Mouse (Mus musculus) forebrain, embryonic 10.5 days (tissue): ENCODE results near the gene Gsk3a. TPM values are rescaled to one million over a fixed set of nuclear protein-coding genes. Genes with fewer than 3 reads are reported as not detected.

Experiments
- DNase-seq: peaks from one replicate; pipeline ENCODE4 v3.0.0-alpha.2; 2017; ENCODE audit warnings: low spot score; ENCODE audit errors: extremely low spot score
- H3K27ac ChIP-seq: fragments of 300-500 bp; sonication (generic); 2 replicates; pipeline ENCODE4 v1.5.1; 2016; ENCODE audit warnings: mild to moderate bottlenecking
- H3K27me3 ChIP-seq: fragments of 300-500 bp; sonication (generic); 2 replicates; pipeline ENCODE4 v1.6.1; 2016; ENCODE audit warnings: mild to moderate bottlenecking; ENCODE audit not compliant: poor library complexity, severe bottlenecking
- H3K36me3 ChIP-seq: fragments of 300-500 bp; sonication (generic); replicated peaks from 2 replicates; pipeline ENCODE4 v1.6.1; 2016; ENCODE audit warnings: mild to moderate bottlenecking, moderate library complexity
- H3K4me1 ChIP-seq: fragments of 300-500 bp; sonication (generic); 2 replicates; pipeline ENCODE4 v1.6.1; 2016
- H3K4me3 ChIP-seq: fragments of 300-500 bp; sonication (generic); 2 replicates; pipeline ENCODE4 v1.5.1; 2016; ENCODE audit warnings: mild to moderate bottlenecking, moderate library complexity
- H3K9me3 ChIP-seq: fragments of 300-500 bp; sonication (generic); 2 replicates; pipeline ENCODE4 v1.6.1; 2016; ENCODE audit warnings: mild to moderate bottlenecking, moderate library complexity
- WGBS: fragments of 180-500 bp; shearing (Covaris S2); methylation state at CpG from one replicate; pipeline ENCODE4 v1.1.7; 2016; 5-methylcytosine and 5-hydroxymethylcytosine counted together
- polyA plus RNA-seq: library from polyadenylated mRNA; unstranded; fragments of >200 nt; fragmentation: Nextera tagmentation; extraction: Ambion mirVana; gene quantifications from 2 replicates; pipeline ENCODE4 v1.2.1, GENCODE M21; 2016

The Gsk3a gene
- polyA plus RNA-seq, 1 experiment from 2014 or later, result 10.7 TPM

DNA sequence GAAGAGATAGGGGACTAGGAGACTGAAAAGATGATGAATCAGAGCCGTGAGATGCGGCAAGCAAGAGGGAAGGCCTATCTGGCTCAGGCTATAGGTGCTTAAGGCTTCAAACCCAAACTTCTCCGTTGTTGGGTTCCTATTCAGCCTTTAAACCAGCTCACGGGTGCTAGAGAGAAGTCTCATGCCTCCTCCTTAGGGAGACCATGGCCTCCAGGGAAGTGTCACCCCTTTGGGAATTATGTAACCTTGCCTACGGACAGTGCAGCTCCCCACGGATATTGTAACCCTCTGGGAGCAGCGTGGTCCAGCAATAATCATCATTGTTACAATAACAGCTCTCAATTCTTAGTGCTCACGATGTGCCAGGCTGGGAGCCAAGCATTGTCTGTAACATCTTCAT, 14.2 kb upstream of the Gsk3a start:
- no peaks in the 10 kb centered on the region for H3K9me3 ChIP-seq
- peaks cover 43% of the 10 kb centered on the region for H3K4me1 ChIP-seq
- H3K4me3 ChIP-seq, result peak overlapping the region; percentile 98
- H3K36me3 ChIP-seq, result peaks cover 8% of the 10 kb centered on the region
- 18% methylated on average over 8 of the region's 8 CpGs for WGBS
- no peaks in the 10 kb centered on the region for H3K27me3 ChIP-seq
- DNase-seq, result no peak
- H3K27ac ChIP-seq, result peak overlapping the region; percentile 98

DNA sequence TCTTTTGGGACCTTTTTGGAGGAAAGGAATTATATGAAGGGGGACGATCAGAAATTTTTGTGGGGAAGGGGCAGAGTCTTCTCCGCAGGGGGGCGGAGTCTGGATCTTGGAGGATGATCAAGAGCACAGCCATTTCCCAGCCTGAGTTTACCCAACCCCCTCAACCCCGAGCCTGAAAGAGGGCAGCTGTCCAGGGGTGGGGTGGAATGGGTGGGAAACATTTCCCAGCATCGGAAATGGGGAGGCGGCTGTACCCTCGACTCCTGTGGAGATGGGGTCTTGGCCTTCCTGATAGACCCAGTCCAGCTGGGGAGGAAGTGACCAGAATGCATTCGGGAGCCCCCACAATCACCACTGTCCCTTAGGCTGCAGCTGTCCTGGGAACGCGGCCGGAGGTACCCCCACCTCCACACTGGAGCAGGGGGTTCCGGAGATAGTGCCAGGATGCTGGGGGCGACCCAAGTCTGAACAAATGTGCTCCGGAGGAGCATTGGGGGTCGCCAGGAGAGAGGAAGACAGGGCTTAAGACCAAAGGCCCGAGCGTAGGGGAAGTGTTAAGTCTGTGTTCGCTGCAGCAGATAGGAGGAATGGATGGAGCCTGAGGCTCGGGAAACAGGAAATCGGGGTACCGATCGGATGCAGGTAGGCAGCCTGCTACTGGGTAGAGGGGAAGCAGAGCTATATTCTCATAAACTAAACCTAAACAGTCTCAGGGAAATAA, 13.6 kb upstream of the Gsk3a start:
- Histone ChIP-seq H3K27ac (peak overlapping the region; percentile 98), H3K9me3 (no peaks in the 10 kb centered on the region), H3K4me3 (peak overlapping the region; percentile 98), H3K27me3 (no peaks in the 10 kb centered on the region), H3K4me1 (peaks cover 48% of the 10 kb centered on the region), H3K36me3 (peaks cover 14% of the 10 kb centered on the region)
- 2% methylated on average over 22 of the region's 22 CpGs for WGBS
- peak; percentile 41 for DNase-seq

DNA sequence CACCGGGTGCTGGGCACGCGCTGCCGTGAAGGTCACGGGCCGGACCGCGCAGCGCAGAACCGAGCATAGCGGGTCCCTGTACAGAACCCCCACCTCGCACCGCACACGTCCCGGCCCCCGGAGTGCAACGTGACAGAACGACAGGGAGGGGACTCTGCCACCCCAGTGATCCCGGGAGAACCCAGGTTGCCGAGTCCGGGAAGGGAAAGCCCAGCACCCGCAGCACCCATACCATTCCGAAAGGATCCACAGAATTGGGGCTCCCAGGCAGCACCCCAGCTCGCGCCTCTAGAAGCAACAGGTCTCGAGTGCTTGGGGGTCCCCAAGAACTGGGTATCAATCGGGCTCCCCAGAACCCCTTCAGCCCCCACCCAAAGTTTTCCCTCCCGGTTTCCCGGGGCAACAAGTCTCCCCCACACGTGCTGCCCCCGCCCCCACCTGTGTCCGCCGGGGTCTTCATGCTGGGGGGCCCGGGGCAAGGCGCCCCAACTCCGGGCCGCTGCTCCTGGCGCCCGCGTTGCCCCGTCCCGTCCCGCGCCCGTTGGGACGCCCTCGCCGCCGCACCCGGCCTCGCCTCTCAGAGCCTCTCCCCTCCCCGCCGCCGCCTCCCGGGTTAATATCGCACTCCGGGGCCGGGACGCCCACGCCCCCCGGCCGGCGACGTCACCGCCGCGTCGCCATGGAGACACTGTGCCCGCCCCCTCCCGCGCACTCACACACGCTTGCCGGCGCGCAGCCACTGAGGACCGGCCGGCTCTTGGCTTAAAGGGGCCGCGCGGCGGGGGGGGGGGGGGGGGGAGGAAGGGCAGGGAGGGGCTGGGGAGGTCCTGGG, 12.7 kb upstream of the Gsk3a start, which contains the start of gene Erf:
Erf (minus strand) TSS at position 621 of the 832 bp plus-strand sequence.
- Histone ChIP-seq H3K4me1 (peaks cover 54% of the 10 kb centered on the region), H3K27ac (peak within 1 kb of the TSS; percentile 98), H3K9me3 (no peaks in the 10 kb centered on the region), H3K4me3 (peak within 1 kb of the TSS; percentile 98), H3K27me3 (no peaks in the 10 kb centered on the region), H3K36me3 (peaks cover 23% of the 10 kb centered on the region)
- under 1% methylated on average over 65 of the region's 81 CpGs for WGBS
- peak; percentile 95 for DNase-seq

DNA sequence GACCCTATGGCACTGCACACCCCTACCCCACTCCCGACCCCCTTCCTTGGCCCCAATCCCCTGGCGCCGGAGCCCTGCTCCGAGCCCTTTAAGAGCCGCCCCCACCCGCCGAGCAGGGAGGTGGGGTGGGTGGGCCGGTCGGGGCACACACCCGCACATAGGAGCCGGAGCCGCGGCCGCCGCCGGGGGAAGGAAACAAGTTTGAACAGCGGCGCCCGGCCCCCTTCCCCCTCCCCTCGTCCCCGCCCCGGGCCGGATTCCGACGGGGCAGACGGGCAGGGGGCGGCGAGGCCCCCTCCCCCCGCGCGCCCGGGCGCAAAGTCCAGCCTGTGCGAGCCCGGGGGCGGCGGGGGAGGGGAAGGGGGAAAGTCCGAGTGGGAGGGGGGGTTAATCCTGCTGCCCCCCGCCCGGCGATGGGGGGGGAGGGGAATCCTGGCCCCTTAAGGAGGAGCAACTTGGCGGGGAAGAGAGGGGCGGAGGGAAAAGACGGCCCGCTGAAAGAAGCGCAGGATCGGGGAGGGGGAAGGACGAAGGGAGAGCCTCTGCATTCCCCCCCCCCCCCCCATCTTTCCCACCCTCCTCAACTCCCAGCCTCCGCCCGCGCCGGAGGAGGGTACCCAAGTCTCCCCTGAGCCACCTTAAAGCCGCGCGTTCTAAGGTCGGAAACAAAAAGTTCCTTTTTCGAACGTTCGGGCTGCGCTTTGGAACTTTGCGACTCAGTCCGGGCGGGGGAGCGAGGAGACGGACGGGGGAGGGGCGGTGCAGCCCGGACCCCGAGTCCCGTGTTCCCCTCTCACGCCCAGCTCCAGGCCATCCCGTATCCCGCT, 11.9 kb upstream of the Gsk3a start:
- Histone ChIP-seq H3K27ac (peak overlapping the region; percentile 98), H3K9me3 (no peaks in the 10 kb centered on the region), H3K4me3 (peak overlapping the region; percentile 98), H3K36me3 (peaks cover 31% of the 10 kb centered on the region), H3K27me3 (no peaks in the 10 kb centered on the region), H3K4me1 (peaks cover 61% of the 10 kb centered on the region)
- DNase-seq, result peak; percentile 82
- WGBS, result under 1% methylated on average over 62 of the region's 73 CpGs

DNA sequence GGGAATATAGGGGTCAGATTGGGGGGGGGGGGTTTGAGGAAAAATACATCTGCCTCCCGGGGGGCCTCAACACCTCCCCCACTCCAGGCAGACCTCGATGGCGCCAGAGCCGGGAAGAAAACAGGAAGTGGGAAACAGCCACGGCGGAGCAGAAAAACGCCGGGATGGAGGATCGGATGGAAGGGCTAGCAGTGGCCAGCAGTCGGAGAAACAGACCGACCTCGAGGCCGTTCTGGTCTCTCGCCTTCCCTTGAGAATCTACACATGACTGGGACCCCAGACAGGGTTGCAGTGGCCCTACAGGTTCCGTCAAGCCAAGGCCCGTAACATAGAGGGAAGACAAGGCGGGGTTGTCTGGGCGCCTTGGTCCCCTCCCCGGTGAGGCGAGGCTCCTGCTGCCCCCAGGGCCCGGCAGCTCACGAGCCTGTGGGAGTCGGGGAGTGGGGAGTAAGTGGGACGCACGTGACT, 11.2 kb upstream of the Gsk3a start:
- Histone ChIP-seq H3K27ac (peak overlapping the region; percentile 98), H3K9me3 (no peaks in the 10 kb centered on the region), H3K4me1 (peaks cover 62% of the 10 kb centered on the region), H3K4me3 (peak overlapping the region; percentile 98), H3K27me3 (no peaks in the 10 kb centered on the region), H3K36me3 (peaks cover 38% of the 10 kb centered on the region)
- DNase-seq, result no peak
- under 1% methylated on average over 25 of the region's 25 CpGs for WGBS

DNA sequence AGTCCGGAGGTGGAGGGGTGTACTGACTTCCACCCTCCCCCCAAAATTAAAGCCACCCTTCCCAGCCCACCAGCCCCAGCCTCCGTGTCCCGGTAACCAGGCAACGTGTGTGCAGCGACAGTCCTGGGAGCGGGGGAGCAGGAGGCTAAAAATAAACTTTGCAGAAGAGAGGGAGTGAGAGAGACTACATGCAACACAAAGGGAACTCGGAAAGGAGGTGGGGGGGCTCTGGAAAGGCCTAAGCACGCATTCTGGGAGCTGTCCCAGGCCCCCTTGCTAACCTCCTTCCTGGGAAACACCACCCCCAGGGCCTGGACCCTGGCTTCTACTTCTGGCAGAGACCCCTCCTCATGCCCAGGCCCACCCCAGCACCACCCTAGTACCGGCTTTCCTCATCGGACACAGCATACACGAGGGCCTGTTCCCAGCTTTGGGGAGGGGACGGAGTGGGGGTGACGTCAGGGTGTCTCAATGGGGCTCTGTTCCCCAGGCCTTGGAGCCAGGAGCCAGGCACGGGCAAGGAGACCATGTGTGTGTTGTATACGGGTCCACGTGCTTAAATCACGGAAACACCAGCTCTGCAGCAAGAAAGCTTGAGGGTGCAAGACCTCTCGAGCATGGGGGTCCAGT, 10.5 kb upstream of the Gsk3a start:
- WGBS, result 1% methylated on average over 18 of the region's 18 CpGs
- DNase-seq, result peak; percentile 55
- Histone ChIP-seq H3K27ac (peak overlapping the region; percentile 98), H3K36me3 (peaks cover 45% of the 10 kb centered on the region), H3K4me3 (peak overlapping the region; percentile 98), H3K4me1 (peaks cover 62% of the 10 kb centered on the region), H3K9me3 (no peaks in the 10 kb centered on the region), H3K27me3 (no peaks in the 10 kb centered on the region)

DNA sequence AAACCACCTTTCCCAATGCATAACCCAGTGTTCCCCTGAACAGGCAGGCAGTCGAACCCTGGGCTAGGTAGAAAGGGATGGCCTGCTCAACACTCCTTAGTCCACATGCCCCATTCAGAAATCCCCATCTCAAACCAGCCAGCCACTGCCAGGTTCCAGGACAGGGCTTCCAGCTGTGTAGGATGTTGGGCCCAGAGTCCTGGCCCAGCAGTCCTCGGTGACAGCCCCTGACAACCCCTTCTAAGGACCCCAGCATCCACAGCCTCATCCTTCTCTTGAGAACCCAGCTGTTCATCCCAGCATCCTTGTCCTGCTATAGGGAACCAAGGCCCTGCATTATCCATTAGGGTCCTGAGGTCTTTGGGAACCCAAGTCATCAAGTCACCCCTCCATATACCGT, 9.8 kb upstream of the Gsk3a start:
- H3K4me3 ChIP-seq, result peak overlapping the region; percentile 98
- peak overlapping the region; percentile 98 for H3K27ac ChIP-seq
- no peak for DNase-seq
- H3K27me3 ChIP-seq, result no peaks in the 10 kb centered on the region
- WGBS, result 36% methylated on average over 3 of the region's 3 CpGs
- H3K9me3 ChIP-seq, result no peaks in the 10 kb centered on the region
- peaks cover 52% of the 10 kb centered on the region for H3K36me3 ChIP-seq
- H3K4me1 ChIP-seq, result peaks cover 62% of the 10 kb centered on the region

DNA sequence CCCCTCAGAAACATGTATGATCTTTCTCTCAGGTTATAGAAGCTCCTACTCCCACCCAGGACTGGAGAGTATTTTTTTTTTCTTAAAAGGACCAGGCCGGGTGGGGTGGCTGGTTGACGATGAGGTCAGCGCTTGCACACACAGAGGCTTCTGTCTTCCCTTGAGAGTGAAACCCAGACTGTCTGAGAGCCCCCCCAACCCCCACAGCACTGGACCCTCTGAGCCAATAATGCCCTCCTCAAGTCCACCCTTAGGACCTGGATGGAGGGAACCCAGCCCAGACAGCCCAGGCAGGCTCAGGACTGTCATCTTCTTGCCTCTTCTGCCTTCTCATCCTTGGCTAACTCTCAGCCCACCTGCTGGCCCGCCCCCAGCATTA, 9.1 kb upstream of the Gsk3a start:
- H3K4me3 ChIP-seq, result peak overlapping the region; percentile 98
- peak overlapping the region; percentile 98 for H3K27ac ChIP-seq

DNA sequence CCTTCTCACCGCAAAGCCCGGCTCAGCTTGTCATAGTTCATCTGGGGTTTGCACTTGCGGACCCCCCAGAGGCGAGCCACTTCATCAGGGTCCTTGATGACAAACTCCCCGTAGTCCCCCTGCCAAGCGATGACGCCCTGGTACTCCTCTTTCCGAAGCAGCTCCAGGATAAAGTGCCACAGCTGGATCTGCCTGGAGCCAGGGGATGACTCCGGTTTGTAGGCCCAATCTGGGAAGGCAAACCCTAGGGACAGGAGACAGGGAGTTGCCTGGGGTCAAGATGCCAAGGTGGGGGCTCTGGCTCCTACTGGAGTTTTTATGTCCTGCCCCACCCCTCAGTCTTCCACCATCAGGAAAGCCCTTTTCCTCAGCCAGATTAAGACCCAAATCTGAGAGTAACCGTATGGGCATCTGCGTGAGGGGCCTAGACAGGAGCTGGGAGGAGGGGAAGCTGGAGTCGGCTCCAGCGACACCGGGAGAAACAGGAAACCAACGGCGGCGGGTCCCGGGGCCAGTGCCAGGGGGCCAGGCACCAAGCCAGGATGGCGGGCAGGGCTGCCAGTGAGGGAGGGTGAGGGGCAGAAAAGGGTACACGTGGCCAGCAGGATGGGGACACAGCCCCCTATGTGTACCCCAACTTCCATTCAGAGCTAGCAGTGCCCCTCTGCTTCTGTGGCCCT, 8.6 kb upstream of the Gsk3a start:
- no peaks in the 10 kb centered on the region for H3K9me3 ChIP-seq
- peaks cover 56% of the 10 kb centered on the region for H3K4me1 ChIP-seq
- WGBS, result 84% methylated on average over 20 of the region's 20 CpGs
- peak overlapping the region; percentile 98 for H3K4me3 ChIP-seq
- no peak for DNase-seq
- no peaks in the 10 kb centered on the region for H3K27me3 ChIP-seq
- peaks cover 64% of the 10 kb centered on the region for H3K36me3 ChIP-seq
- H3K27ac ChIP-seq, result peak overlapping the region; percentile 98

More for the DNA sequence above, 9.1 kb upstream of the Gsk3a start:
- Histone ChIP-seq H3K9me3 (no peaks in the 10 kb centered on the region), H3K27me3 (no peaks in the 10 kb centered on the region), H3K36me3 (peaks cover 58% of the 10 kb centered on the region), H3K4me1 (peaks cover 57% of the 10 kb centered on the region)
- DNase-seq, result no peak
- 81% methylated on average over 4 of the region's 4 CpGs for WGBS

DNA sequence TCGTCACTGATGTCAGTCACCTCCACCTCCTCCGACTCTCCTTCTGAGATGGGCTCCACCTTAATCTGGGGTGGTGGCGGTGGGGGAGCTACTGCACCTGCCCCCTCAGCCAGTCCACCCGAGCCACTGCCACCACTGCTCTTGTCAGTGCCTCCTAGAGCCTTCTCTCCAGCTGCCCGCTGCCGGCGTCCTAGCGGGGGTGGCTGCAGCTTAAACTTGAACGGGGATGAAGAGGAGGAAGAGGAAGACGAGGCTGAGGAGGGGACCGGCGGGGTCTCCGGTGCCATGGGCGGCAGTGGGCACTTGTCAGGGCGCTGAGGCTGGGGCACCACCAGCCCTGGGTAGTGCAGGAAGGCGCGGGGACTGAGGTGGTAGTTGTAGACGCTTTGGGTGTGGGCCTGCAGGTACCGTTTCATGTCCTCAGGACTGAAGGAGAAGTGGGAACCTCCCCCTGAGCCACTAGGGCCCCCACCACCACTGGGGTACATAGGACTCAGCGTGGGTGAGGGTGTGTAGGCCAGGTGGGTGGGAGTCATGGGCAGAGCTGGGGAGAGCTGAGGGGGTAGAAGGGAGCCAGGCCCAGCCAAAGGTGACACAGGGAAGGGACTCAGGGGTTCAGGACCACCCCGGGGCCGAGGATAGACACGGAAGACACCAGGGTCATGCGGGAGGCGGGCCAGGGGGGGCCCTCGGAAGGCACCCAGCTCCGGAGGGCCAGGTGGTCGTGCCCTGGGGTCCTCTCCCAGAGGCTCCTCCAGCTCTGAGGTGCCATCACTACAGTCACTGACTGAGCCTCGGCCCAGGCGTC, 7.1 kb upstream of the Gsk3a start:
- Histone ChIP-seq H3K9me3 (no peaks in the 10 kb centered on the region), H3K27ac (no peak overlapping the region), H3K27me3 (no peaks in the 10 kb centered on the region), H3K4me3 (peak overlapping the region; percentile 16), H3K36me3 (peaks cover 72% of the 10 kb centered on the region), H3K4me1 (peaks cover 59% of the 10 kb centered on the region)
- WGBS, result 92% methylated on average over 30 of the region's 30 CpGs
- no peak for DNase-seq

DNA sequence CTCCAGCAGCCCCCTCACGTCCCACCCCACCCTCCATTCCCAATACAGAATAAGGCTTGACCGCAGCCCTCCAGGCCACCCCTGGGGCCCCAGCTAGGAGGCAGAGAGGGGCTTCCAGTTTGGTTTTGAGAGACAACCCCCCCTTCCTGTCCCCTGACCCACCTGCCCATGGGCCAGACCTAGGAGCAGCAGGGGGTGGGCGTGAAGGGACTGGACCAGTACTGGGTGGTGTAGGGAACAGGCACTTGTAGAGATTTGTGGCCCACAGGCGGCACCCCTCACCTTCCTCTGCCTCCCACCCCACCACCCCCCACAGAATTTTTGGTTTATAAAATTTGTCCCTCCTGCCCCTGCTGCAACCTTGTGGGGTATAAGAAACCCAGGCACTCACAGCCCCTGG, 5.7 kb upstream of the Gsk3a start:
- H3K4me1 ChIP-seq, result peaks cover 63% of the 10 kb centered on the region
- whole genome bisulfite sequencing, result 94% methylated on average over 4 of the region's 4 CpGs

More for the DNA sequence above, 5.7 kb upstream of the Gsk3a start:
- H3K27ac ChIP-seq, result no peak overlapping the region
- no peak for DNase-seq
- H3K9me3 ChIP-seq, result no peaks in the 10 kb centered on the region
- no peak overlapping the region for H3K4me3 ChIP-seq
- no peaks in the 10 kb centered on the region for H3K27me3 ChIP-seq
- peaks cover 72% of the 10 kb centered on the region for H3K36me3 ChIP-seq
